In genomic region chr19:36227418-36228160, GRCm38 (mm10) we compare ENCODE assay signal across 10 mouse cellular contexts.
A peak's percentile ranks its signal among the peaks of the same experiment; 100 is the strongest.
DNase-seq lines count a peak whose midpoint lies in the region; ATAC-seq and TF ChIP-seq lines count a peak whose summit lies in the region.
"Had no signal": no experiment of that assay in that cellular context is flagged by ENCODE, and none has a peak within 500 bp of the region (broad histone marks: within the 10 kb centered on the region; RNA-seq: fewer than 3 reads in every experiment).

No protein-coding gene starts in this region.

- H3K9me3 ChIP-seq in heart, embryonic 16.5 days (replicated peaks; ENCODE audit: control insufficient read depth, low read length) = no peaks in the 10 kb centered on the region
- no peaks in the 10 kb centered on the region for H3K9me3 ChIP-seq in stomach, embryonic 14.5 days (ENCODE audit: control insufficient read depth, low read depth, low read length)
- no peaks in the 10 kb centered on the region for H3K9me3 ChIP-seq in stomach, postnatal 0 days (ENCODE audit: control insufficient read depth, low read length)
- no peaks in the 10 kb centered on the region for H3K9me3 ChIP-seq in intestine, embryonic 16.5 days (ENCODE audit: control insufficient read depth, low read length)
- H3K9me3 ChIP-seq: G1E; liver, embryonic 13.5 days had no signal

- TF ChIP-seq EP300 in stomach, postnatal 0 days (optimal IDR thresholded peaks at IDR 0.05) = no peak

- no peak overlapping the region for H3K9ac ChIP-seq in heart, embryonic 16.5 days (ENCODE audit: low read length)
- no peak overlapping the region for H3K9ac ChIP-seq in stomach, embryonic 14.5 days (replicated peaks; ENCODE audit: low read depth, low read length)
- no peak overlapping the region for H3K9ac ChIP-seq in stomach, postnatal 0 days (ENCODE audit: low read length)
- H3K9ac ChIP-seq in intestine, embryonic 16.5 days (ENCODE audit: low read depth, low read length) = no peak overlapping the region
- H3K9ac ChIP-seq: liver, embryonic 13.5 days had no signal

- no peak for TF ChIP-seq CTCF in stomach, postnatal 0 days (IDR thresholded peaks at IDR 0.05; ENCODE audit: low read depth)

- peaks cover 29% of the 10 kb centered on the region for H3K4me1 ChIP-seq in heart, embryonic 16.5 days (ENCODE audit: control insufficient read depth, insufficient read depth, low read length)
- no peaks in the 10 kb centered on the region for H3K4me1 ChIP-seq in stomach, embryonic 14.5 days (ENCODE audit: control insufficient read depth, insufficient read depth, low read length)
- H3K4me1 ChIP-seq in stomach, postnatal 0 days (replicated peaks; ENCODE audit: control insufficient read depth, insufficient read depth) = no peaks in the 10 kb centered on the region
- 0 out of 2 replicates have a peak, but pooled peaks cover 5% of the 10 kb centered on the region for H3K4me1 ChIP-seq in intestine, embryonic 16.5 days (ENCODE audit: control insufficient read depth, insufficient read depth, low read length)
- H3K4me1 ChIP-seq: liver, embryonic 13.5 days had no signal

- H3K36me3 ChIP-seq in heart, embryonic 16.5 days (ENCODE audit: control insufficient read depth, insufficient read depth) = no peaks in the 10 kb centered on the region
- no peaks in the 10 kb centered on the region for H3K36me3 ChIP-seq in stomach, embryonic 14.5 days (ENCODE audit: control insufficient read depth, insufficient read depth, low read length)
- H3K36me3 ChIP-seq in stomach, postnatal 0 days (ENCODE audit: control insufficient read depth, insufficient read depth, low read length) = no peaks in the 10 kb centered on the region
- no peaks in the 10 kb centered on the region for H3K36me3 ChIP-seq in intestine, embryonic 16.5 days (ENCODE audit: control insufficient read depth, insufficient read depth, low read length)
- H3K36me3 ChIP-seq: G1E; liver, embryonic 13.5 days had no signal

- no peaks in the 10 kb centered on the region for H3K27me3 ChIP-seq in heart, embryonic 16.5 days (ENCODE audit: control insufficient read depth, insufficient read depth, low read length)
- H3K27me3 ChIP-seq in stomach, embryonic 14.5 days (ENCODE audit: control insufficient read depth, insufficient read depth, low read length) = no peaks in the 10 kb centered on the region
- no peaks in the 10 kb centered on the region for H3K27me3 ChIP-seq in stomach, postnatal 0 days (ENCODE audit: control insufficient read depth, insufficient read depth, low read length)
- no peaks in the 10 kb centered on the region for H3K27me3 ChIP-seq in intestine, embryonic 16.5 days (replicated peaks; ENCODE audit: control insufficient read depth, insufficient read depth, low read length)
- H3K27me3 ChIP-seq: liver, embryonic 13.5 days had no signal

- H3K4me3 ChIP-seq in heart, embryonic 16.5 days (ENCODE audit: low read length) = no peak overlapping the region
- H3K4me3 ChIP-seq in stomach, embryonic 14.5 days (ENCODE audit: low read depth, low read length) = no peak overlapping the region
- no peak overlapping the region for H3K4me3 ChIP-seq in stomach, postnatal 0 days (ENCODE audit: low read depth, low read length)
- no peak overlapping the region for H3K4me3 ChIP-seq in intestine, embryonic 16.5 days (ENCODE audit: low read length)
- H3K4me3 ChIP-seq: liver, embryonic 13.5 days had no signal

- no peak for ATAC-seq in heart, embryonic 16.5 days (replicated peaks; ENCODE audit: extremely low read depth, insufficient read depth, low FRiP score)
- ATAC-seq in stomach, embryonic 14.5 days (ENCODE audit: insufficient number of reproducible peaks, insufficient read depth, low FRiP score, low read depth) = no peak
- no peak for ATAC-seq in stomach, postnatal 0 days (ENCODE audit: low FRiP score, low TSS enrichment)
- ATAC-seq in intestine, embryonic 16.5 days = no peak
- ATAC-seq in frontal cortex, adult (ENCODE audit: low TSS enrichment) = no peak

- WGBS in heart, embryonic 16.5 days = 19% methylated on average over 16 of the region's 17 CpGs
- WGBS in stomach, embryonic 14.5 days = 19% methylated on average over 17 of the region's 17 CpGs
- WGBS in stomach, postnatal 0 days = 21% methylated on average over 16 of the region's 17 CpGs
- 17% methylated on average over 16 of the region's 17 CpGs for WGBS in intestine, embryonic 16.5 days

- no peak overlapping the region for H3K27ac ChIP-seq in heart, embryonic 16.5 days (ENCODE audit: low read length)
- no peak overlapping the region for H3K27ac ChIP-seq in stomach, embryonic 14.5 days (ENCODE audit: low read length)
- no peak overlapping the region for H3K27ac ChIP-seq in stomach, postnatal 0 days (replicated peaks)
- no peak overlapping the region for H3K27ac ChIP-seq in intestine, embryonic 16.5 days (ENCODE audit: low read length)
- H3K27ac ChIP-seq: liver, embryonic 13.5 days had no signal

- no peak for DNase-seq in heart, adult 18-20 months
- no peak for DNase-seq in stomach, postnatal 0 days (ENCODE audit: low spot score)
- no peak for DNase-seq in right cerebral cortex, postnatal 25 days
- DNase-seq: layer of hippocampus, postnatal 36 days; liver, embryonic 13.5 days had no signal

- peak overlapping the region; percentile 28 for H3K4me2 ChIP-seq in heart, embryonic 16.5 days (ENCODE audit: low read depth, low read length)
- 0 out of 2 replicates have a peak overlapping the region, but pooled peaks have one; percentile 4 for H3K4me2 ChIP-seq in stomach, embryonic 14.5 days (replicated peaks; ENCODE audit: low read depth, low read length)
- H3K4me2 ChIP-seq in stomach, postnatal 0 days (replicated peaks; ENCODE audit: low read depth) = no peak overlapping the region
- H3K4me2 ChIP-seq in intestine, embryonic 16.5 days (ENCODE audit: low read depth, low read length) = peak overlapping the region; percentile 20
- H3K4me2 ChIP-seq: liver, embryonic 13.5 days had no signal
